18 mouse cellular contexts compared by ENCODE assay signal in the genomic region with DNA sequence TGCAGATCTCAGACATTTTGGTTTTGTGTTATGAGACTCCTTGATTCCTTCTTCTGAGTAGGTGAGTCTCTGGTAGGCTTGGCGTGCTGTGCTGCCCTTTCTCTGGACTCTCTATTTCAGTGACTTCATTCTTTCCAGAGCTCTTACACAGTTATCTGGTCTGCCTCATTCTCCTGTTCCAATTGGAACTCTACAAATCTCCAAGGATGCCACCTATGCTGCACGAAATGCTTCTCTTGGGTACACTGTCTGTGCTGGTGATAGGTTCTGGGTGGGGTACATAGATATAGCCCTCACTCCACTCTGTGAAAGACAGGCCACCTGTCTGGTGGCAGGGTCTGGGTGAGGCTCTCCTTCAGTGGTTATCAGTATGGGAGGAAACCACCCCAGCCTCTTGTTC. TPM values are rescaled to one million over a fixed set of nuclear protein-coding genes. Genes with fewer than 3 reads are reported as not detected.
"Had no signal": no experiment of that assay in that cellular context is flagged by ENCODE, and none has a peak within 500 bp of the region (broad histone marks: within the 10 kb centered on the region; RNA-seq: fewer than 3 reads in every experiment).

TSS of gene Cd163l1 (plus strand) at position 301 of the 400 bp plus-strand sequence.

- H3K36me3 ChIP-seq: lung, embryonic 15.5 days; midbrain, embryonic 13.5 days; midbrain, embryonic 15.5 days; neural tube, embryonic 12.5 days; stomach, embryonic 15.5 days had no signal

- H3K9me3 ChIP-seq: lung, embryonic 15.5 days; megakaryocyte, embryonic 14.5 days; midbrain, embryonic 13.5 days; midbrain, embryonic 15.5 days; neural tube, embryonic 12.5 days; stomach, embryonic 15.5 days had no signal

- H3K4me2 ChIP-seq: lung, embryonic 15.5 days; midbrain, embryonic 11.5 days; midbrain, embryonic 13.5 days; midbrain, embryonic 15.5 days; neural tube, embryonic 12.5 days; stomach, embryonic 15.5 days had no signal

- DNase-seq: lung, adult 2 months; lung, postnatal 14 days; lung, postnatal 36 days; right cerebral cortex, postnatal 14 days; thymus, adult 2 months; thymus, postnatal 36 days had no signal

- H3K9ac ChIP-seq: lung, embryonic 15.5 days; midbrain, embryonic 13.5 days; midbrain, embryonic 15.5 days; neural tube, embryonic 12.5 days; stomach, embryonic 15.5 days had no signal

- H3K4me3 ChIP-seq: lung, embryonic 15.5 days; megakaryocyte, embryonic 14.5 days; midbrain, embryonic 13.5 days; midbrain, embryonic 15.5 days; neural tube, embryonic 12.5 days; stomach, embryonic 15.5 days had no signal

- H3K4me1 ChIP-seq: lung, embryonic 15.5 days; megakaryocyte, embryonic 14.5 days; midbrain, embryonic 13.5 days; midbrain, embryonic 15.5 days; neural tube, embryonic 12.5 days; stomach, embryonic 15.5 days had no signal

- H3K27me3 ChIP-seq: lung, embryonic 15.5 days; midbrain, embryonic 13.5 days; midbrain, embryonic 15.5 days; neural tube, embryonic 12.5 days; stomach, embryonic 15.5 days had no signal

- H3K27ac ChIP-seq: lung, embryonic 15.5 days; macrophage; midbrain, embryonic 13.5 days; midbrain, embryonic 15.5 days; neural tube, embryonic 12.5 days; stomach, embryonic 15.5 days; stomach, postnatal 0 days had no signal

- ATAC-seq: lung, postnatal 0 days; midbrain, embryonic 13.5 days; midbrain, embryonic 15.5 days had no signal

RNA-seq across cellular contexts. Expression of gene Cd163l1, which starts in this region (rescaled TPM):
- polyA plus RNA-seq: macrophage; midbrain, embryonic 11.5 days; midbrain, embryonic 13.5 days; midbrain, embryonic 15.5 days; midbrain, postnatal 0 days; neural tube, embryonic 12.5 days; neural tube, embryonic 14.5 days had no signal
